Mouse (Mus musculus) embryo, embryonic 10 days (tissue): ENCODE results near the gene Manba.
"Not testable (repeated sequence)": the region's sequence is repeated elsewhere in the genome, so short reads cannot be mapped to it uniquely, and the experiment has no call there.

Source experiments
- DNase-seq: peaks from one replicate; pipeline ENCODE4 v3.0.0-alpha.2; 2015; ENCODE audit warnings: low spot score

Manba gene

DNA sequence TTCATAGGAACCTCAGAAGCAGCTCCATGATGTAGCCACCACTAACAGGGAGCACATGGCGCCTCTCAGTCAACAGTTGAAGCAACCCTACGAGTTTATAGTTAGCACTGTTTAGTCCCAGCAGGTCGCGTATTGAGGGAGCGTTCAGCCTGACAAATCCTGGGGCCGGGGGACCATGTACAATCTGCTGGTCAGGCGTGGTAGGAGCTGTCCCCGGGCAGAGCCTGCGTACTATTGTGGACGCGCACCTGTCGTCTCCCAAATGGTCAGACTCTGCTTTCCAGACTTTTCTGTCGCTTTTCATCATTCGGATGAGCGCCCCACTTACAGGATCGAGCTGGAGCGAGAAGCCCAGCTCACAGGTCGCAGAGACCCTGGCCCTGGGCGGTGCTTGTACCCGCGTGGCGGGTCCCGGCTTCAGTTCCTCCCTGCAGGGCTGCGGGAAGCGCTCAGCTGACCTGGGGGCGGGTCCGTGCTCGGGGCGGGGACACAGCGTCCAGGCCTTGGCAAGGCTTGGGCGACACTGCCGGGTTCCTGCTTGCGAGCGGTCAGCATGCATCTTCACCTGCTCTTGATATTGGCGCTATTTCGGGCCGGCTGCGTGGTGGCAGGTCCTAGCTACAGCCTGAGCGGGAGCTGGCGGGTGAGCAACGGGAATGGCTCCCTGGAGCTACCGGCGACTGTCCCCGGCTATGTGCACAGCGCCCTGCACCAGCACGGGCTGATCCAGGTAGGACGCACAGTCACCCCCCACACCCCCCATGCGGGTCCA is at the start of gene Manba:
TSS of gene Manba (plus strand) at position 484 of the 772 bp plus-strand sequence.
- peak; percentile 74 for DNase-seq

DNA sequence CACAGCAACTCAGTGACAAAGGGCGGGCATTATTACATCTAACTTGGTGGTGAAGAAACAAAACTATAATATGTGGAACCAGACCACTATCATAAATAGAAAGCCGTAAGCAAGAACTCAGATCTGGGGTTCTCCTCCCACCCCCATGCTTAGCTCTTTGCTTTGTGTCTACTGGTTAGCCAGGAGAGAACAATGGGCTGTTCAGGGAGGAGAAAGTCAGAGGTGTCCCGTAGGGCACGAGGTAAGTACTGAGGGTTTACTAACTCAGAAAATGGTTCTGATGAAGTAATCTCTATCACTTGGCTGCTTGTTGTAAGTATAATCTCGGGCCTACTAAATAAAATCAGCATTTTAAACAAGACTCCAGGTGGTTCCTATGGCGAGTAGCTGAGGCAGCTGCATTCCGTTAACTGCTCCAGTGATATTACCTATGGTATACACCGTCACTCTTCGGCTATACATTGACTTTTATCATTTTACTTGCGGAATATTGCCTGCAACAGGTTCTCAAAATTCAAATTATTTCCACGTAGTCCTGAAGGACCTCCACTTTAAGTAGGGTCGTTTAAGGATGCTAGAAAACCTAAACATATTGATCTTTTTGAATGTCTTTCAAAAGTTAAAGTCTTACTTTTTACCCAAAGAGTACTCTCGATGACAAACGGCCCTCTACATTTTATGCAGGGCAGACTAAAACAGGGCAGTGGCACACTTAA is 48.4 kb upstream of the Manba start:
- no peak for DNase-seq

DNA sequence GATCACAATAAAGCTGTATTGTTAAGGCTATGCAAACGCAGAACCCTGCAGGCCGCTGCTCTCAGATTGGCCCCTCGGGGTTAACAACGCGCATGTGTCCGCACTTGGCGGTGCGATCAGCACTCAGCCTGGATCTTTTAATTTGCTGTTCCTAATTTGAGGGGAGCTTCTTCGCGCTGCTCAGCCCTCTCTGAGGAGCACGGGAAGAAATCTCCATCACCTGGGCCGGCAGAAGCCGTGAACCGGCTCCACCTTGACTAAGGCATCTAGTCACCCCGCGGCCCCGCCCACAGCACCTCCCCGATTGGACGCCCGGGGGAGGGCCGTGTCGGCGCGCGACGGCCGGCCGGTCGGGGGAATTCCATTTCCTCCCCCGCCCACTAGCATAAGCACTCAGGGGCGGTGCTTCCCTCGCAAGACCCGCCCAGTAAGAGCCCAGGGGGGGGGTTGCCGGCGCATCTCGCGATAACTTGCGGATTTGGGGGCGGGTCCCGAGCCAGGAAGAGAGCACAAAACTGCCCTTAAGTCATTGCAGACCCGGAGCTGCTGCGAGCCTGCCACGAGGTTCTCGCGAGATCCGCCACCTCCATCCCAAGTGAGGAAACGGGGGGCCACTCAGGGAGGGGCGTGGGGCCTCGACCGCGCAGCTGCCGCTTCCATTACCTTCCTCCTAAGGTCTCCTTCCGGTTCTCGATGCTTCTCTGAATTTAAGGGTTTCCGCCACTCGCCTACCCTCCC is 47.5 kb upstream of the Manba start, which contains the start of gene Ube2d3:
TSS of gene Ube2d3 (plus strand) at position 392 of the 738 bp plus-strand sequence.
- DNase-seq: peak; percentile 99

DNA sequence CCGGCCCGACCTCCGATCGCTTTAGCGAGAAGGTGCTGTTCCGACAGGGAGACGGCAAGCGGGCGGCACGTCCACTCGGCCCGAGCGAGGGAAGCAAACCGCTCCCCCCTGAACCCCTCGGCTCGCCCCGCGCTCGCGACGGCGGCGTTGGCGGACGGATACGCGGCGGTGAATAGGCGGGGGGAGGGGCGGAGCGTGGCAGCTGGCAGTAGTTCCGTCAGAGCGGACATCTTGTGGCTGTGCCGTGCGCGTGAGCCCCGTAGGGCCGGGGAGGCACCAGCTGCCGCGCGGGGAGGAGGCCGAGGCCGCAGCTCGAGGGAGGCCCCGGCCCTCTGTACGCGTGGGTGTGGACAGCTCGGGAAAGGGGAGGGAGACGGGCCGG is 46.9 kb upstream of the Manba start:
- DNase-seq: peak; percentile 87

DNA sequence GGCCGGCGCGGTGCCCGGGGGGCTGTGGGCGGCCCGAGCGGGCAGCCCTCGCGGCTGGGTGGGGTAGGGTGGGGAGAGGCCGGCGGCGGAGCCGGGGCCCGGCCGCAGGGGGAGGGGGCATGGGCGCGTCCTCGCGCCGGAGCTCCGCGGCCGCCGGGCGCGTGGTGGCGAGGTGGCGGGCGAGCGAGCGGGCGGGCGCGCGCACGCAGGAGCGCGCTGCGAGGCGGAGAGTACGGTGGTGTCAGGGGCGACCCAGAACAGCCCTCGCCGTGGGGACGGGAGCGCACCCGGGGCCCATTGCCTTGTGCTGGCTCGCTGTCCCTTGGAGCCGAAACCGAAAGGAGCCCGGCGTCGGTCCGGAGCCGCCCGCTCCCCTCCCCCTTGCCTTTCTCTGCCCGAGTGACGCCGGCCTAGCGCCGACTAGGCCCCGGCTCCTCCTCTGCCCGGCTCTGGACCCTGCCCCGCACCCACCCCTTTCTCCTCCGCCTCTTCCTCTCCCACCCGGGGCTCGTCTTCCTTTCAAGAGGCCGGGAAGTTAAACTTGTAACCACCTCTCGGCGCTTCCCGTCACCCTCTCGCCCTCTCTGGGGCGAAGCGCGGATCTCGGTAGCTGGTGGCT is 46.4 kb upstream of the Manba start:
- DNase-seq: peak; percentile 70

DNA sequence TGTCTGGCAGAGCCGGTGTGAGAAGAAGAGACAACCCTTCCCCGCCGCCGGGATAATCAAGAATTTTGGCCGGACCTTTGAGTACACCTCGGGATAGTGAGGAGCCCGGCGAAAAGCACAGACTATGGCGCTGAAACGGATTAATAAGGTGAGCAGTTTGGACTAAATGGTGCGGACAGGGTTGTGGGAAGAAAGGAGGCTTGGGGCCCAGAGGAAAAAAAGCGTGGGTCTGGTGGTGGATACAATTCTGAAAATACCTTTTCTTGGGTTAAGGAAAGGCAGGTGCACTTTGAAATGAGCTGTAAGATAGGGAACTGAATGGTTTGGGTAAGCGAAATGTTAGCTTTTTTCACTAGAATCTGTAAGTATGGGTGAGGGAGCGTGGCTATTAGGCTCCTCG is 45.8 kb upstream of the Manba start:
- no peak for DNase-seq

DNA sequence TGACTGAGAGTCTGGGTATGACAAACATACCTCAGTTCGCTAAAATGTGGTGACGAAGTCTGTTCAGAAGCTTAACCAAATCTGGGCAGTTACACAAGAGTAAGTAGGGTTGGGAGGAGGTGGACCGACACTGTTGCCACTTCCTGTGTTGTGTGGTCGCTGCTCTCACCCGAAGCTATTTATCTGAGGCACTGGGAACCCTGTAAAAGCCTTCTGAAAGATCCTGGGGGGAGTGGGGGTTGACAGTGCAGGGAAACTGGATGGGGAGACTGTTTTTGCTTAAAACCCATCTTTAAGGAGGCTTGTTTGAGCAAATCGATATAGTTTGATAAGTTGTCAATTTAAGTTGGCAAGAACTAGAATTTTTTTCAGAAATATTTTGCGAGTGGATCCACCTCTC is 45.2 kb upstream of the Manba start:
- no peak for DNase-seq

DNA sequence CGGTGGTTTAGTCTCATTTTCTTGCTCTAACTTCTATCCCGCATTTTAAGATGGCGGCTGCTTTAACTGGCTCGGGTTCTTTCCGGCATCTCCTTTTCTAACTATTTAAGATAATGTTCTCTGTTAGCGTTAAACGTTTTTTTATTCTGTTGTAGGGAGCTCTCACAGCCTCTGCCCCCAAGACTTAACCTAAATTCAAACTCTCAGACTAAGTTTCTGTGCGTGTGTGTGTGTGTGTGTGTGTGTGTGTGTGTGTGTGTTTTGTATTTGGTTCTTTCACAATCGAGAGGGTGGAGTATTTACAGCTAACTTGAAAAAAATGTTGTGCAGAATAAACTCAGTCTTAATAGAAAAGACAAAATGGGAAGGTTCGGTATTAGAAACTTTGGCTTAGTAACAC is 44.8 kb upstream of the Manba start:
- DNase-seq: no peak

DNA sequence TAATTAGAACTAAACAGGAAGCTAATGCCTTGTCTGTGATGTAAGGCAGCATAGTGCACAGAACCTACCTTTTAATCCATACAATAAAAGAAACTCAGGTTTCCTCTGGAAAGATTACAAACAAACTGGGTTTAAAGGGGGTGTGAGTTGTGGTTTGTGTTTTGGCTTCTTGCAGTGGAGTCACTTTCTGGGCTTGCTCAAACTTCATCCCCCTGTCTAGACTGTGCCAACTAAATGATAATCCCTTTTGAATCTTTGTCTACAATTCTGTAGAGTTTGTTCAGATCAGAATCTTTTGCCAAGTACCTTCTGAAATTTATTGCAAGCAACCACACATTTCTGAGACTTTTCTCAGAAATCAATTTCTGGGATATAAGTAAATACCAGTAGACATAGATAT is 40.5 kb upstream of the Manba start:
- DNase-seq: no peak

DNA sequence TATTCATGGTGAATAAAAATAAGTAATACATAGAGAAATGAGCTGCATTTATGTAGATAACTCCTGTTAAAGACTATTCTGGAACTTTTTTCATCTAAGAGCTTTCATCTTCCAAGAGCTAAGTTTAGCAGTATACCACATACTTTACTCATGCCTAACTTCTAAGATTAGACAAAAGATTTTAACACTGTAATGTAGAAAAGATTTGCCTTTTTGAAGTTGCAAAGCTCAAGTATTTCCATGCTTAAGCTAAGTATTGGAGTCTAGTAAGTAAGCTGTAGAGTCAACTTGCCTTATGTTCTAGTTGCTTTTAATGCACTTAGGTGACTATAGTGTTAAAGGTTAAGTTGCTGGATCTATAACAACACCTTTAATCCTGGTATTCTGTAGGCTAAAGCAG is 26.4 kb upstream of the Manba start:
- DNase-seq: no peak

DNA sequence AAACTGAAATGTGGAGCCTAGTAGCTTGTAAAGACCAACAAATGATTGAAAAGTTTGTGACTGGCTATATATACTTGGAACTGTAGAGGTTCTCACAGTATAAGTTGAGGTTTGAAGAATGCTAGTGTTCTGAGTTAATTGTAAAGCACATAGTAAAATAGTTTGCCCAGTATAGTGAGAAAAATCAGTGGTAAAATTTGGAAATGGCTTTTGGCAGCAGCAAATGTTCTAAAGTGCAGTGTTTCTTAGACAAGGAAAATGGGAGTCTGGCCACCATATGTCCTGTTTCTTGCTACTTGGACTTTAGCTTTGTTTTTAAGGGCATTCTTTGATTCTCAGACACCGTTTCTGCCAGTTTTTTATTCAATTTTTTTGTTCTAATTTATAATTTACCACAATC is 17.0 kb upstream of the Manba start:
- DNase-seq: no peak

DNA sequence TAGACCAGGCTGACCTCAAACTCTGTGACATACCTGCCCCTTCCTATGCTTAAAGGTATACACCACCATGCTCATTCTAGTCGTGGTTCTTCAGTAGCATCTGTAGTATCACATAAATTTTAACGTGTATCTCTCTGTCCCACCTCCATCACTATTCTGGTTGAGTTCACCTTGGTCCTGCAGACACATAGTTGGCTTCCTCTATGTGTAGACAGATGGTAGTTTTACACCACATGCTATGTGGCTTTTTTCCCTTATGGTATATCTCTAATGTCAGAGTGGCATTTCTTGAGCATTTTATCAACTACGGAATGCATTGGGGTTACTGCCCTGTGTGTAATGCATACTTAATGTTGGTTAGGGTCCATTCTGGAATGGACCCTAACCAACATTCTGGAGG is 16.3 kb upstream of the Manba start:
- no peak for DNase-seq

DNA sequence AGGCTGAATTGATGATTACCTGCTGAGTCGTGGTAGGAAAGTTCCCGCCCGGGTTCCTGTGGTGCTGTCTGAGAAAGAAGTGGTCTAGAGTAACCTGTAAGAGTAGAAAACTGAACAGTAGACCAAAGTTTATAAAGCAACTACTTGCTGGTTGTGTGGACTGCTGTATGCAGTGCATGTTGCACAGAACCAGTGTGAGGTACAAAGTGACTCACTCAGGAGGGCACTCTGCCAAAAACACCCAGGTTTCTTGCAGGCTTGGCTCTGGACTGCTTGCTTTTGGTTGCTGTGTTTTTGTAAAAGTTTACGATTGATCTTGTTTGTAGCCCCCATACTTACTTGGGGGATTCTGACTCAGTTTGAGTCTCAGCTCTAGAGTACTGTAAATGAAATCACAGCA is 15.4 kb upstream of the Manba start:
- no peak for DNase-seq

DNA sequence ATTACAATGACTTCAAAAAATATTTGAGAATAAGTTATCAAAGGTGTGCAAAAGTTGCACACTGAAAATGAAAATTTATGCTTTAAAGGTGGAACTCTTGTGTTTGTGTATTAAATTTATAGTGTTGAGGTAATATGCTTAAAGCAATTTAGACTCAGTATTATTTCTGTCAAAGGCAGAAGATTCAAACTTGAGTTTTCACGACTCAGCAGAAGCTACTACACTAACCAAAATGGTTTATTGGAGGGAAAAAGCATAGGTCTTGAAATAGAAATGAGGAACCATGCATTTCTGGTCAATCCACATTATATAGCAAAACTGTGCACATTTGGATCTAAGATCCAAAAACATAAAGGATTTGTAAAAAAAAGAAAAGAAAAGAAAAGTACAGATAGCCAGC is 14.6 kb upstream of the Manba start:
- DNase-seq: no peak

DNA sequence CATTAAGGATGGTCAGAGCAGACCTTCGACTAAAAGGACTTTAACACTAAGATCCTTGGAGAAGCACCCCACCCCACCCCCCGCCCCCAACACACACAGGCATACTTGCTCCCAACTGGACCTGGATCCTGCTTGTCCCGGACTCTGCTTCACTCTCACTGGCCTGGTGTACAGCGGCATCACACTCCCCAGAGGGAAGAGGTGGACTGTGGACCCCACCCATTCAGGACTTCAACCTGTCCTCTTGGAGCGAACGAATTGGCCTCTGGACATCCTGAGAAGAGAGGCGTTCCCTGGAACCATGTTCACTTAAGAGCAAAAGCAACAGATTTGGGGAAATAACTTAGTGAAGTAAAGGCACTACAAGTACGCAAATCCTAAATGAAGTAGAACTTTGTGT is 10.4 kb upstream of the Manba start:
- no peak for DNase-seq

DNA sequence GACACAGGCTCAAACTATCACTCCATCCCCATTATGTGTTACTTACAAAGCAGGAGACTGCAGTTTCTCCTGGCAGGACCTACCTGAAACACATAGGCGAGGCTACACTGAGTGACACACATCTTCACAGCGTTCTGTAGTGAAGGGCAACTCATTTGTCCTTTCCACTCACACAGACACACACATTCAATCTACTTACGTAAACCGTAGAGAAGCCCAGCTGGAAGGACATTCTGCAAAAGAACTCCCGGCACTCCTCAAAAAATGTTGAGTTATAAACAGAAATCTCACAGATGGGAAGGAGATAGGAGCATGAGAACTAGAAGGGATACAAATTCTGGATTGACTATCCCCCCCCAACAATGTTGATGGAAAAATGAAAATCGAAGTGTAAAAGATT is 9.1 kb upstream of the Manba start:
- DNase-seq: no peak

DNA sequence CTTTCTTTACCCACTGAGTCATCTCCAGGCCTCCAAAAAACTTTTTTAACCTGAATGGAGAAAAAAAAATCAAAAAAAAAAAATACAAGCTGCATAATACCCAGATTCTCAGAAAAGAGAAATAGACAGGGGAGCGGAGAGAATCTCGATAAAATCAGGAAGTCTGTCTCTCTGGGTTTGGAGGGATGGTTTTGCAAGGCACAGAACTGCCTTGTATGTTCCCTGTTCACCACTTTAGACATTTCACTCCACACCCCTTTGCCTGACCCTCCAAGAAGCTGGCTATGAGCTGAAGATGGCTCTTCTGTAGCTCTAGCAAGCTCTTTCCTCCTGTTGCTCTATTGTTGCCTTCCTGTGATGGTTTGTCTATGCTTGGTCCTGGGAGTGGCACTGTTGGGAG is 8.4 kb upstream of the Manba start:
- no peak for DNase-seq

DNA sequence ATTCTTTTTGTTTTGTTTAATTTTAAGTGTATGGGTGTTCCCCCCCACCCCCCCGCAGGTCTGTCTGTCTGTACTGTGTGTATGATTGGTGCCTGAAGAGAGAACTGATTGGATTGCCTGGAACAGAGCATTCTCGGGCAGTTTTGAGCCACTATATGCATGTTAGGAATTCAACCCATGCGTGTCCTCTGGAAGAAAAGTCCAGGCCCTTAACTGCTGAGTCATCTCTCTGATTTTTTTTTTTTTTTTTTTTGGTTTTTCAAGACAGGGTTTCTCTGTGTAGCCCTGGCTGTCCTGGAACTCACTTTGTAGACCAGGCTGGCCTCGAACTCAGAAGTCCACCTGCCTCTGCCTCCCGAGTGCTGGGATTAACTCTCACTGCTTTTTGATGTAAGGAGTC is 6.3 kb upstream of the Manba start:
- DNase-seq: not testable (repeated sequence)

DNA sequence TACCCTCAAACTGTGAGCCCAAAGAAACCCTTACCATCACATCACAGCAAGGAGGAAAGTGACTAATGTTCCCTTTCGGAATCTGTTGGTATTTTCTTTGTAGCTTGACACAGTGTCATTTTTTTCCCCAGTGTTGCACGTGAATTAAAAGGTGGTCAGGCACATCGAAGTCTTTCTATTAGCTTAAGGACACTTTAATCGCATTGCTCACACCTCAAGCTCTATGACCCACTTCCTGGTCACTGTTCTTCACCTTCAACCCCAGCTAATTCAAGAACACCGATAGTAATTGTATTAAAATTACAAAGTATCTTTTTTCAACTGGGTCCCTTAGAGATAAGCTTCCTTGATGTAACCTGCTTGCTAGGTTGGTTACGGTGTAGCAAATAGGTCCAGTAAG is 4.6 kb upstream of the Manba start:
- DNase-seq: no peak

DNA sequence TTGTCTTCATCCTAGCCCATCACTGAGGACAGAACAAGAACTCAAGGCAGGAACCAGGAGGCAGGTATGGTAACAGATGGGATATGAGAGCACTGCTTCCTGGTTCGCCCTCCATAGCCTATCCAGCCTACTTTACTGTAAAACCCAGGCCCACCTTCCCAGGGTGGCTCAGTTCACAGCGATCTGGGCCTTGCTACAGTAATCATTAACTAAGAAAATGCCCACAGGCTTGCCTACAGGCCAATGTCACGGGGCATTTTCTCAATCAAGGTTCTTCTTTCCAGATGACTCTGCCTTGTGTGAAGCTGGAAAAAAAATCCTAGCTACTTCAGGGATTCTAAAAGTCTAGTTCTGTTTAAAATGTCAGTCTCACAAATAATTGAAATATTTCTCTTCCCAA is 3.8 kb upstream of the Manba start:
- no peak for DNase-seq

DNA sequence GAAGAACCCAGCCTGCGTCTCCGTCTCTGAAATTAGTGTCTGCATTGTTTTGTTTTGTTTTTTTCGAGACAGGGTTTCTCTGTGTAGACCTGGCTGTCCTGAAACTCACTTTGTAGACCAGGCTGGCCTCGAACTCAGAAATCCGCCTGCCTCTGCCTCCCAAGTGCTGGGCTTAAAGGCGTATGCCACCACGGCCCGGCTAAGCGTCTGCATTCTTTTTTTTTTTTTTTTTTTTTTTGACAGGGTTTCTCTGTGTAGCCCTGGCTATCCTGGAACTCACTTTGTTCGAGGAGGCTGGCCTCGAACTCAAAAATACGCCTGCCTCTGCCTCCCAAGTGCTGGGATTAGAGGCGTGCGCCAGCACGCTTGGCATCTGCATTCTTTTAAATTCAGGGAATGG is 761 bp upstream of the Manba start:
- not testable (repeated sequence) for DNase-seq

DNA sequence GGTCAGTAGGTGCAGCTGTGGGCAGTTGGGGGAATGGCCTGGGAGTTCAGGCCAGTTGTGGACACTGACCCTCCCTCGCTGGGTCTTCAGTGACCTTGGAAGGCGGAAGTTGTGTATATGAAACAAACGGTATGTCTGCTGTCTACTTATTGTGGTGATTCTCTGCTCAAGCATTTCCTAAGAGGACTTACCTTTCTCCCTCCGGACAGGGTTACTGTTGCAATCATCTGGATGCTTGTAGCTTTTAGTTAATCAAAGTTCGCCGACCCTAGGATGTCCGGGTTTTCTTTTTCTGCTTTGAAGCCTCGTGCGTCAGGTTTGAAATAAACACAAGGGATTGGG is 460 bp downstream of the Manba start:
- no peak for DNase-seq

DNA sequence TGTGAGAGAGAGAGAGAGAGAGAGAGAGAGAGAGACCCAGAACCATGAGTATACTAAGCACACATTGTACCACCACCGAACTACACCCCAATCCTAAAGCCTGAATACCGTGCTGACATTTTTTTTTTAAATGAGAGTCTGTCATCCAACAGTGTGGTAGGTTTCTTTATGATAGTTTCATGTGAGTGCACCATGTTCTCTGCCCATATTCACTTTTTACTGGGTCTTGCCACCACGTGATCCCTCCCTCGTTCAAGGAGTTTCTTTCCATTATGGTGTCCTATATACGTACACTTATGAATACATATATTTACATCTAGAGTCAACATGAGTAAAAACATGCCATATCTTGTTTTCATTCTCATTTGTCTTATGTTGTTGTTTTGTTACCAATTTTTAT is 940 bp downstream of the Manba start:
- no peak for DNase-seq
